Mouse (Mus musculus): ENCODE measurements at regions not wholly inside any gene's neighbourhood (a gene's known extent, or its start where the extent isn't known, plus 50 kb on each side); places are given as distances from the start of the nearest gene placed in this dataset.

DNA sequence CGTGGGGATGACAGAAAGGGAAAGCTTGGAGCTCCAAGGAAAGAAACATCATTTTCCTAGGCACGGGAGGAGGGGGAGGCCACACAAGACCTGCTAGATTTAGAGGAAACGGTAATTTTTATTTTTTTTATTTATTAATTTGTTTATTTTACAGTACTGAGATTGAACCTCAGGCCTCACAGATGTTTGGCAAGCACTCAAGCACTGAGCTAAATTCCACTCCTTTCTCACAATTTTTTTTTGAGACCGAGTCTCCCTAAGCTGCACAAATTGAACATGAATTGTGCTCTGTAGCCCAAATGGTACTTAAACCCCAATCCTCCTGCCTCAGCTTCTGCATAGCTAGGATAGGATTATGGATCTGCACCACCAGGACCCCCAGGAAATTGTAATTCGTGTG lies 66.1 kb upstream of the Grin2b start:
- TF ChIP-seq CTCF (IDR thresholded peaks at IDR 0.05; ENCODE audit: low read depth) (no peak), EP300 (optimal IDR thresholded peaks at IDR 0.05) (no peak)
